ENCODE assay signal across 9 mouse cellular contexts in genomic region chr11:67428196-67428595, GRCm38 (mm10). TPM values are rescaled to one million over a fixed set of nuclear protein-coding genes. Genes with fewer than 3 reads are reported as not detected.
DNase-seq lines count a peak whose midpoint lies in the region; ATAC-seq and TF ChIP-seq lines count a peak whose summit lies in the region.
"Had no signal": no experiment of that assay in that cellular context is flagged by ENCODE, and none has a peak within 500 bp of the region (broad histone marks: within the 10 kb centered on the region; RNA-seq: fewer than 3 reads in every experiment).

No protein-coding gene starts in this region.

- H3K4me3 ChIP-seq in forebrain, postnatal 0 days (ENCODE audit: low read depth, low read length), result no peak overlapping the region
- H3K4me3 ChIP-seq in forebrain, embryonic 12.5 days (replicated peaks), result no peak overlapping the region
- no peak overlapping the region for H3K4me3 ChIP-seq in intestine, embryonic 16.5 days (ENCODE audit: low read length)
- H3K4me3 ChIP-seq in lung, embryonic 14.5 days (ENCODE audit: low read depth, low read length), result no peak overlapping the region
- H3K4me3 ChIP-seq in testis, adult 2 months (ENCODE audit: control insufficient read depth, low read depth, low read length), result no peak overlapping the region
- H3K4me3 ChIP-seq: hindbrain, embryonic 15.5 days had no signal

- no peak for TF ChIP-seq POLR2A in testis, adult 2 months (IDR thresholded peaks at IDR 0.05; ENCODE audit: control insufficient read depth, low read depth, low read length)

- no peaks in the 10 kb centered on the region for H3K9me3 ChIP-seq in forebrain, postnatal 0 days (ENCODE audit: low read length)
- H3K9me3 ChIP-seq in forebrain, embryonic 12.5 days, result no peaks in the 10 kb centered on the region
- H3K9me3 ChIP-seq in intestine, embryonic 16.5 days (ENCODE audit: control insufficient read depth, low read length), result no peaks in the 10 kb centered on the region
- H3K9me3 ChIP-seq in lung, embryonic 14.5 days (ENCODE audit: low read depth, low read length), result no peaks in the 10 kb centered on the region
- H3K9me3 ChIP-seq: hindbrain, embryonic 15.5 days had no signal

- H3K9ac ChIP-seq in forebrain, postnatal 0 days, result no peak overlapping the region
- H3K9ac ChIP-seq in forebrain, embryonic 12.5 days, result no peak overlapping the region
- H3K9ac ChIP-seq in intestine, embryonic 16.5 days (ENCODE audit: low read depth, low read length), result no peak overlapping the region
- H3K9ac ChIP-seq in lung, embryonic 14.5 days, result no peak overlapping the region
- H3K9ac ChIP-seq: hindbrain, embryonic 15.5 days had no signal

- TF ChIP-seq CTCF in forebrain, postnatal 0 days (IDR thresholded peaks at IDR 0.05; ENCODE audit: low read depth), result peak; percentile 30
- TF ChIP-seq CTCF in lung, embryonic 14.5 days (IDR thresholded peaks at IDR 0.05; ENCODE audit: low read depth), result peak; percentile 61
- peak; percentile 65; the same call in 1 of the 2 replicates for TF ChIP-seq CTCF in testis, adult 2 months (IDR thresholded peaks at IDR 0.05; ENCODE audit: control insufficient read depth, insufficient read depth, insufficient replicate concordance, low read depth, low read length)

- no peaks in the 10 kb centered on the region for H3K27me3 ChIP-seq in forebrain, postnatal 0 days (ENCODE audit: insufficient read depth, low read length)
- no peaks in the 10 kb centered on the region for H3K27me3 ChIP-seq in forebrain, embryonic 12.5 days
- no peaks in the 10 kb centered on the region for H3K27me3 ChIP-seq in intestine, embryonic 16.5 days (replicated peaks; ENCODE audit: control insufficient read depth, insufficient read depth, low read length)
- no peaks in the 10 kb centered on the region for H3K27me3 ChIP-seq in lung, embryonic 14.5 days (ENCODE audit: insufficient read depth, low read length)
- no peaks in the 10 kb centered on the region for H3K27me3 ChIP-seq in testis, adult 2 months (ENCODE audit: control insufficient read depth, insufficient read depth, low read length)
- H3K27me3 ChIP-seq: hindbrain, embryonic 15.5 days had no signal

- H3K36me3 ChIP-seq in forebrain, postnatal 0 days (ENCODE audit: insufficient read depth), result no peaks in the 10 kb centered on the region
- no peaks in the 10 kb centered on the region for H3K36me3 ChIP-seq in forebrain, embryonic 12.5 days (replicated peaks)
- no peaks in the 10 kb centered on the region for H3K36me3 ChIP-seq in intestine, embryonic 16.5 days (ENCODE audit: control insufficient read depth, insufficient read depth, low read length)
- no peaks in the 10 kb centered on the region for H3K36me3 ChIP-seq in lung, embryonic 14.5 days (ENCODE audit: insufficient read depth)
- no peaks in the 10 kb centered on the region for H3K36me3 ChIP-seq in testis, adult 2 months (ENCODE audit: control insufficient read depth, insufficient read depth, low read length)
- H3K36me3 ChIP-seq: hindbrain, embryonic 15.5 days had no signal

- WGBS in forebrain, postnatal 0 days, result 23% methylated on average over 3 of the region's 3 CpGs
- WGBS in forebrain, embryonic 12.5 days, result 40% methylated on average over 3 of the region's 3 CpGs
- 37% methylated on average over 3 of the region's 3 CpGs for WGBS in intestine, embryonic 16.5 days
- 38% methylated on average over 3 of the region's 3 CpGs for WGBS in lung, embryonic 14.5 days

- no peak for ATAC-seq in forebrain, postnatal 0 days
- no peak for ATAC-seq in forebrain, embryonic 12.5 days (ENCODE audit: low FRiP score)
- peak; percentile 58 for ATAC-seq in intestine, embryonic 16.5 days
- no peak for ATAC-seq in lung, embryonic 14.5 days (ENCODE audit: insufficient read depth)

- H3K27ac ChIP-seq in forebrain, postnatal 0 days (ENCODE audit: low read depth, low read length), result no peak overlapping the region
- H3K27ac ChIP-seq in forebrain, embryonic 12.5 days, result no peak overlapping the region
- no peak overlapping the region for H3K27ac ChIP-seq in intestine, embryonic 16.5 days (ENCODE audit: low read length)
- no peak overlapping the region for H3K27ac ChIP-seq in lung, embryonic 14.5 days (ENCODE audit: low read depth)
- H3K27ac ChIP-seq in testis, adult 2 months (ENCODE audit: control insufficient read depth, insufficient read depth, low read depth, low read length), result no peak overlapping the region
- H3K27ac ChIP-seq: hindbrain, embryonic 15.5 days had no signal

- no peak for DNase-seq in forebrain, postnatal 0 days
- DNase-seq in right cerebral cortex, adult 2 months (ENCODE audit: low spot score in 2 of 2), result peak; percentile 44 to 55
- DNase-seq in right cerebral cortex, postnatal 4 days, result no peak
- peak; percentile 41 to 55 for DNase-seq in cerebellum, postnatal 14 days
- DNase-seq in lung, embryonic 14.5 days, result peak; percentile 54

- no peaks in the 10 kb centered on the region for H3K4me1 ChIP-seq in forebrain, postnatal 0 days (ENCODE audit: insufficient read depth)
- peaks cover 5% of the 10 kb centered on the region; the same call in 1 of the 2 replicates for H3K4me1 ChIP-seq in forebrain, embryonic 12.5 days
- no peaks in the 10 kb centered on the region for H3K4me1 ChIP-seq in intestine, embryonic 16.5 days (ENCODE audit: control insufficient read depth, insufficient read depth, low read length)
- no peaks in the 10 kb centered on the region for H3K4me1 ChIP-seq in lung, embryonic 14.5 days (ENCODE audit: insufficient read depth)
- H3K4me1 ChIP-seq in testis, adult 2 months (ENCODE audit: control insufficient read depth, insufficient read depth, low read length), result peaks cover 3% of the 10 kb centered on the region; the same call in 1 of the 2 replicates

- no peak overlapping the region for H3K4me2 ChIP-seq in forebrain, postnatal 0 days (ENCODE audit: low read depth)
- no peak overlapping the region for H3K4me2 ChIP-seq in forebrain, embryonic 12.5 days
- H3K4me2 ChIP-seq in intestine, embryonic 16.5 days (ENCODE audit: low read depth, low read length), result no peak overlapping the region
- no peak overlapping the region for H3K4me2 ChIP-seq in lung, embryonic 14.5 days
- H3K4me2 ChIP-seq: hindbrain, embryonic 15.5 days had no signal

RNA-seq across cellular contexts. Expression of gene Gas7, which starts 27.0 kb away (rescaled TPM):
- total RNA-seq in forebrain, postnatal 0 days (2014; rRNA removed), result 176 and 187 TPM in 2 replicates
- polyA plus RNA-seq in forebrain, postnatal 0 days (2015; fragmentation: Nextera tagmentation; extraction: Ambion mirVana), result 119 and 124 TPM in 2 replicates
- 4.2 and 4.8 TPM in 2 replicates for polyA plus RNA-seq in forebrain, embryonic 12.5 days (2016; fragmentation: Nextera tagmentation; extraction: Ambion mirVana)
- 8.4 TPM in 2 replicates for polyA plus RNA-seq in intestine, embryonic 16.5 days (2015; fragmentation: Nextera tagmentation; extraction: Ambion mirVana)
- polyA plus RNA-seq in lung, embryonic 14.5 days (2014; fragmentation: Nextera tagmentation; extraction: Ambion mirVana), result 9.1 and 10.5 TPM in 2 replicates
- 11.6 and 14.4 TPM in 2 replicates for polyA plus RNA-seq in testis, adult 2 months (2012; rRNA removed)

Comparison
In these comparisons a context has a peak if more than half of its experiments do, and no peak if none do; other contexts are left out.
1. DNase-seq: peak in right cerebral cortex, adult 2 months (2 of 2), cerebellum, postnatal 14 days (2 of 2) and lung, embryonic 14.5 days (single experiment); none in forebrain, postnatal 0 days (single experiment) and right cerebral cortex, postnatal 4 days (single experiment).
2. Peak in every context shown above with its lines, with median percentiles within 50 percentile points of each other: CTCF ChIP-seq.